Mouse (Mus musculus) olfactory bulb, adult 2 months (tissue): ENCODE data around the gene Rasa2.

ENCODE experiments used
- CTCF ChIP-seq: fragments of 200-500 bp; IDR thresholded peaks from 2 replicates; pipeline ENCODE4 v1.5.1; 2012; ENCODE audit warnings: low read depth, mild to moderate bottlenecking, low read length, moderate library complexity; ENCODE audit not compliant: insufficient read depth
- POLR2A ChIP-seq: fragments of 200-500 bp; IDR thresholded peaks from 2 replicates; pipeline ENCODE4 v1.6.1; 2012; ENCODE audit warnings: mild to moderate bottlenecking, low read depth, low read length, moderate library complexity; ENCODE audit not compliant: insufficient read depth

GRCm38 (mm10) chr9:96523148-96523547 is 108.3 kb downstream of the Rasa2 start:
- TF ChIP-seq CTCF (no peak), POLR2A (no peak)
